Comparison of ENCODE assay signal across 8 mouse cellular contexts in genomic region chr16:17761074-17761473, GRCm38 (mm10). TPM values are rescaled to one million over a fixed set of nuclear protein-coding genes. Genes with fewer than 3 reads are reported as not detected.
DNase-seq lines count a peak whose midpoint lies in the region; ATAC-seq lines count a peak whose summit lies in the region.

No protein-coding gene starts in this region.

- peak overlapping the region; percentile 79; the same call in 1 of the 2 replicates for H3K4me3 ChIP-seq in heart, embryonic 10.5 days
- peak overlapping the region; percentile 61 for H3K4me3 ChIP-seq in embryonic facial prominence, embryonic 15.5 days (replicated peaks)
- no peak overlapping the region for H3K4me3 ChIP-seq in liver, embryonic 16.5 days (ENCODE audit: low read depth, low read length)

- 50% methylated on average over 1 of the region's 1 CpGs for WGBS in heart, embryonic 10.5 days
- WGBS in embryonic facial prominence, embryonic 15.5 days, result 29% methylated on average over 1 of the region's 1 CpGs
- 31% methylated on average over 1 of the region's 1 CpGs for WGBS in liver, embryonic 16.5 days (ENCODE audit: insufficient replicate concordance)

- no peak overlapping the region for H3K9ac ChIP-seq in embryonic facial prominence, embryonic 15.5 days
- H3K9ac ChIP-seq in liver, embryonic 16.5 days (ENCODE audit: low read depth, low read length), result no peak overlapping the region

- no peak for DNase-seq in heart, embryonic 10.5 days (ENCODE audit: low spot score)
- DNase-seq in heart, adult 8-10 months (ENCODE audit: low spot score), result no peak
- DNase-seq in MEL-GATA-1-ER (ENCODE audit: extremely low read depth, low read depth), result peak; percentile 84
- DNase-seq in layer of hippocampus, postnatal 36 days, result no peak
- no peak for DNase-seq in urinary bladder, postnatal 14 days (ENCODE audit: low spot score)

- H3K4me2 ChIP-seq in embryonic facial prominence, embryonic 15.5 days (replicated peaks), result peak overlapping the region; percentile 59
- H3K4me2 ChIP-seq in liver, embryonic 16.5 days (ENCODE audit: low read depth, low read length), result no peak overlapping the region

- no peaks in the 10 kb centered on the region for H3K9me3 ChIP-seq in heart, embryonic 10.5 days
- no peaks in the 10 kb centered on the region for H3K9me3 ChIP-seq in embryonic facial prominence, embryonic 15.5 days (replicated peaks)
- H3K9me3 ChIP-seq in liver, embryonic 16.5 days (replicated peaks; ENCODE audit: control insufficient read depth, low read length), result no peaks in the 10 kb centered on the region

- H3K4me1 ChIP-seq in heart, embryonic 10.5 days, result peaks cover 29% of the 10 kb centered on the region
- peaks cover 29% of the 10 kb centered on the region for H3K4me1 ChIP-seq in embryonic facial prominence, embryonic 15.5 days
- H3K4me1 ChIP-seq in liver, embryonic 16.5 days (ENCODE audit: control insufficient read depth, low read depth, low read length), result peaks cover 20% of the 10 kb centered on the region

- H3K27me3 ChIP-seq in heart, embryonic 10.5 days (ENCODE audit: insufficient read depth, poor library complexity, severe bottlenecking), result peaks cover 13% of the 10 kb centered on the region; the same call in 1 of the 2 replicates
- H3K27me3 ChIP-seq in embryonic facial prominence, embryonic 15.5 days, result no peaks in the 10 kb centered on the region
- no peaks in the 10 kb centered on the region for H3K27me3 ChIP-seq in liver, embryonic 16.5 days (ENCODE audit: control insufficient read depth, insufficient read depth, low read depth, low read length)

- peaks cover 25% of the 10 kb centered on the region for H3K36me3 ChIP-seq in heart, embryonic 10.5 days
- peaks cover 26% of the 10 kb centered on the region for H3K36me3 ChIP-seq in embryonic facial prominence, embryonic 15.5 days
- H3K36me3 ChIP-seq in liver, embryonic 16.5 days (ENCODE audit: control insufficient read depth, insufficient read depth), result no peaks in the 10 kb centered on the region

- no peak for ATAC-seq in embryonic facial prominence, embryonic 15.5 days (ENCODE audit: insufficient number of reproducible peaks, low FRiP score, low TSS enrichment, low read depth)
- ATAC-seq in liver, embryonic 16.5 days (ENCODE audit: low read depth), result peak; percentile 25
- no peak for ATAC-seq in erythroid progenitor cell, adult 5-6 weeks (replicated peaks; ENCODE audit: low FRiP score, poor library complexity, severe bottlenecking)

- no peak overlapping the region for H3K27ac ChIP-seq in heart, embryonic 10.5 days
- H3K27ac ChIP-seq in embryonic facial prominence, embryonic 15.5 days (replicated peaks), result no peak overlapping the region
- H3K27ac ChIP-seq in liver, embryonic 16.5 days (ENCODE audit: low read length), result no peak overlapping the region

RNA-seq across cellular contexts. Expression of gene Klhl22, which starts 1.7 kb away (rescaled TPM):
- polyA plus RNA-seq in heart, embryonic 10.5 days (2016; fragmentation: Nextera tagmentation; extraction: Ambion mirVana), result 47.2 and 55.4 TPM in 2 replicates
- 10 to 100 TPM; 18.8 to 23.0 (median 19.4) TPM for total RNA-seq in heart, adult 8-10 months (2022)
- polyA plus RNA-seq in embryonic facial prominence, embryonic 15.5 days (2015; fragmentation: Nextera tagmentation; extraction: Ambion mirVana), result 91.5 and 93.4 TPM in 2 replicates
- polyA plus RNA-seq in liver, embryonic 16.5 days (2015; fragmentation: Nextera tagmentation; extraction: Ambion mirVana), result 11.2 and 12.8 TPM in 2 replicates
- total RNA-seq in erythroid progenitor cell, adult 5-6 weeks (2015; ENCODE audit: low replicate concordance), result 4.2 and 5.4 TPM in 2 replicates
- 3.7 and 3.9 TPM in 2 replicates for total RNA-seq in erythroid progenitor cell, adult 5-6 weeks (2017; ENCODE audit: low replicate concordance)
- 100 to 1,000 TPM in 1 of 2 experiments, 10 to 100 TPM in 1; 86.2 to 109 TPM for total RNA-seq in layer of hippocampus, postnatal 36 days (2021)

RNA-seq across cellular contexts. Expression of gene Med15, which starts 28.4 kb away (rescaled TPM):
- polyA plus RNA-seq in heart, embryonic 10.5 days (2016; fragmentation: Nextera tagmentation; extraction: Ambion mirVana), result 45.4 and 48.0 TPM in 2 replicates
- 10 to 100 TPM; 22.3 to 27.2 (median 23.0) TPM for total RNA-seq in heart, adult 8-10 months (2022)
- polyA plus RNA-seq in embryonic facial prominence, embryonic 15.5 days (2015; fragmentation: Nextera tagmentation; extraction: Ambion mirVana), result 45.9 and 54.6 TPM in 2 replicates
- polyA plus RNA-seq in liver, embryonic 16.5 days (2015; fragmentation: Nextera tagmentation; extraction: Ambion mirVana), result 16.0 and 19.2 TPM in 2 replicates
- total RNA-seq in erythroid progenitor cell, adult 5-6 weeks (2015; ENCODE audit: low replicate concordance), result 55.1 and 70.8 TPM in 2 replicates
- 57.3 and 60.2 TPM in 2 replicates for total RNA-seq in erythroid progenitor cell, adult 5-6 weeks (2017; ENCODE audit: low replicate concordance)
- total RNA-seq in layer of hippocampus, postnatal 36 days (2021), result 10 to 100 TPM; 73.4 to 80.2 TPM

RNA-seq across cellular contexts. Expression of gene Scarf2, which starts 36.0 kb away (rescaled TPM):
- polyA plus RNA-seq in heart, embryonic 10.5 days (2016; fragmentation: Nextera tagmentation; extraction: Ambion mirVana), result 7.0 and 12.9 TPM in 2 replicates
- 1 to 10 TPM; 3.3 to 5.2 (median 4.4) TPM for total RNA-seq in heart, adult 8-10 months (2022)
- 40.7 and 43.4 TPM in 2 replicates for polyA plus RNA-seq in embryonic facial prominence, embryonic 15.5 days (2015; fragmentation: Nextera tagmentation; extraction: Ambion mirVana)
- polyA plus RNA-seq in liver, embryonic 16.5 days (2015; fragmentation: Nextera tagmentation; extraction: Ambion mirVana), result 0.67 TPM in 2 replicates
- total RNA-seq in erythroid progenitor cell, adult 5-6 weeks (2015; ENCODE audit: low replicate concordance), result 0.42 TPM in 1 of 2 replicates, not detected in the other
- total RNA-seq in erythroid progenitor cell, adult 5-6 weeks (2017; ENCODE audit: low replicate concordance), result not detected in 2 replicates
- total RNA-seq in layer of hippocampus, postnatal 36 days (2021), result 1 to 10 TPM; 2.1 to 2.4 TPM
